Comparison of ENCODE assay signal across 24 mouse cellular contexts in genomic region chr19:29562166-29562565, GRCm38 (mm10).
"Had no signal": no experiment of that assay in that cellular context is flagged by ENCODE, and none has a peak within 500 bp of the region (broad histone marks: within the 10 kb centered on the region; RNA-seq: fewer than 3 reads in every experiment).

No protein-coding gene starts in this region.

- H3K9ac ChIP-seq: forebrain, embryonic 15.5 days; forebrain, postnatal 0 days; heart, embryonic 13.5 days; heart, embryonic 15.5 days; hindbrain, embryonic 13.5 days; hindbrain, embryonic 15.5 days; kidney, embryonic 15.5 days had no signal

- H3K4me2 ChIP-seq: forebrain, embryonic 15.5 days; heart, embryonic 11.5 days; heart, embryonic 13.5 days; heart, embryonic 15.5 days; hindbrain, embryonic 13.5 days; hindbrain, embryonic 15.5 days; kidney, embryonic 15.5 days had no signal

- H3K27me3 ChIP-seq: forebrain, embryonic 15.5 days; heart, embryonic 13.5 days; heart, embryonic 15.5 days; hindbrain, embryonic 13.5 days; hindbrain, embryonic 15.5 days; kidney, embryonic 15.5 days had no signal

- DNase-seq: forebrain, postnatal 0 days; gastrocnemius, postnatal 14 days; gastrocnemius, postnatal 36 days; heart, adult 11 months; heart, adult 2 months; heart, postnatal 14 days; heart, postnatal 36 days; kidney, adult 11 months; kidney, adult 9 months; kidney, postnatal 14 days; kidney, postnatal 4 days had no signal

- H3K27ac ChIP-seq: forebrain, embryonic 15.5 days; heart, adult 2 months; heart, embryonic 13.5 days; heart, embryonic 15.5 days; hindbrain, embryonic 13.5 days; hindbrain, embryonic 15.5 days; hindbrain, postnatal 0 days; kidney, embryonic 15.5 days; kidney, postnatal 0 days; left cerebral cortex, adult 2 months; limb, embryonic 10.5 days had no signal

- H3K4me3 ChIP-seq: forebrain, embryonic 15.5 days; heart, adult 2 months; heart, embryonic 13.5 days; heart, embryonic 15.5 days; hindbrain, embryonic 13.5 days; hindbrain, embryonic 15.5 days; kidney, embryonic 15.5 days; layer of hippocampus, adult 2 months; left cerebral cortex, adult 2 months; limb, embryonic 10.5 days had no signal

- ATAC-seq: forebrain, embryonic 15.5 days; forebrain, postnatal 0 days; hindbrain, postnatal 0 days; intestine, embryonic 16.5 days had no signal

- H3K4me1 ChIP-seq: heart, embryonic 13.5 days; hindbrain, embryonic 13.5 days; hindbrain, embryonic 15.5 days; kidney, embryonic 15.5 days; limb, embryonic 10.5 days had no signal

- H3K9me3 ChIP-seq: forebrain, embryonic 15.5 days; heart, embryonic 13.5 days; heart, embryonic 15.5 days; hindbrain, embryonic 13.5 days; hindbrain, embryonic 15.5 days; kidney, embryonic 15.5 days; limb, embryonic 10.5 days had no signal

- H3K36me3 ChIP-seq: heart, embryonic 15.5 days had no signal
